In the genomic region with DNA sequence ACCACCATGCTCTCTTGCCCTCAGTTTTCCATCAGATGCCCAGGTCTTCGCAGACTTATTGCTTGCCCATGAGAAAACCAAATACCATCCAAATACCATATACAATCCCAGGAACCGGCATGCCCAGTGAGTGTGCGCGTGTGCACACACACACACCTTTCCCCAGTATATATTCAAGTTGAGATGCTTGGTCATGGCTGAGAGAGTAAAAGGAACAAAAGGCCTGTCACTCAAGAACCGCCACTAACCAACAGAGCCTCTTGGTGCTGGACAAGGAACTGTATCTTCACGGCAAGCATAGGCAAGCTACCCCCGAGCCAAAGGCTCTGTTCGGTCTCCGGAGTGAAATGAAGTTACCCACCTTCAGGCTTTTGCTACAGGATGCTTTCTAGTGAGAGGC, we compare ENCODE assay signal across 9 mouse cellular contexts. TPM values are rescaled to one million over a fixed set of nuclear protein-coding genes. Genes with fewer than 3 reads are reported as not detected.
A peak's percentile ranks its signal among the peaks of the same experiment; 100 is the strongest.
DNase-seq lines count a peak whose midpoint lies in the region; ATAC-seq and TF ChIP-seq lines count a peak whose summit lies in the region.
"Had no signal": no experiment of that assay in that cellular context is flagged by ENCODE, and none has a peak within 500 bp of the region (broad histone marks: within the 10 kb centered on the region; RNA-seq: fewer than 3 reads in every experiment).

No protein-coding gene starts in this region.

- no peak overlapping the region for H3K27ac ChIP-seq in liver, embryonic 11.5 days (ENCODE audit: low read depth, low read length)
- no peak overlapping the region for H3K27ac ChIP-seq in embryonic facial prominence, embryonic 11.5 days (replicated peaks; ENCODE audit: low read depth, low read length)
- H3K27ac ChIP-seq in hindbrain, postnatal 0 days = 0 out of 2 replicates have a peak overlapping the region, but pooled peaks have one; percentile 98
- no peak overlapping the region for H3K27ac ChIP-seq in neural tube, embryonic 12.5 days

- no peak for DNase-seq in liver, embryonic 11.5 days (ENCODE audit: low spot score)
- no peak for DNase-seq in liver
- DNase-seq in embryonic facial prominence, embryonic 11.5 days (ENCODE audit: low spot score) = no peak
- no peak for DNase-seq in hindbrain, postnatal 0 days (ENCODE audit: low spot score)
- no peak for DNase-seq in urinary bladder, adult 18-20 months (ENCODE audit: low spot score in 2 of 2)
- no peak for DNase-seq in cerebellum, postnatal 25 days
- DNase-seq in adrenal gland, postnatal 4 days (ENCODE audit: low spot score in 2 of 2) = no peak

- no peak for ATAC-seq in liver, embryonic 11.5 days (replicated peaks; ENCODE audit: low FRiP score)
- no peak for ATAC-seq in embryonic facial prominence, embryonic 11.5 days (replicated peaks; ENCODE audit: insufficient number of reproducible peaks, low FRiP score, low TSS enrichment, low read depth)
- ATAC-seq in hindbrain, postnatal 0 days = no peak
- ATAC-seq in neural tube, embryonic 12.5 days (ENCODE audit: low FRiP score, low read depth) = no peak

- H3K4me1 ChIP-seq in liver, embryonic 11.5 days (replicated peaks; ENCODE audit: control insufficient read depth, insufficient read depth, low read length) = peaks cover 13% of the 10 kb centered on the region
- H3K4me1 ChIP-seq in embryonic facial prominence, embryonic 11.5 days (ENCODE audit: control insufficient read depth, insufficient read depth, low read length) = peaks cover 2% of the 10 kb centered on the region
- H3K4me1 ChIP-seq in hindbrain, postnatal 0 days (ENCODE audit: insufficient read depth, low read length) = peaks cover 17% of the 10 kb centered on the region
- peaks cover 17% of the 10 kb centered on the region for H3K4me1 ChIP-seq in neural tube, embryonic 12.5 days

- no peaks in the 10 kb centered on the region for H3K27me3 ChIP-seq in liver, embryonic 11.5 days (replicated peaks; ENCODE audit: control insufficient read depth, insufficient read depth, low read length)
- no peaks in the 10 kb centered on the region for H3K27me3 ChIP-seq in embryonic facial prominence, embryonic 11.5 days (ENCODE audit: control insufficient read depth, insufficient read depth, low read length)
- no peaks in the 10 kb centered on the region for H3K27me3 ChIP-seq in hindbrain, postnatal 0 days (ENCODE audit: insufficient read depth, low read length)
- H3K27me3 ChIP-seq in neural tube, embryonic 12.5 days (replicated peaks) = no peaks in the 10 kb centered on the region

- WGBS in liver, embryonic 11.5 days = 81% methylated on average over 9 of the region's 9 CpGs
- WGBS in embryonic facial prominence, embryonic 11.5 days = 76% methylated on average over 9 of the region's 9 CpGs
- WGBS in hindbrain, postnatal 0 days = 65% methylated on average over 9 of the region's 9 CpGs
- WGBS in neural tube, embryonic 12.5 days = 87% methylated on average over 9 of the region's 9 CpGs

- H3K9ac ChIP-seq in liver, embryonic 11.5 days (ENCODE audit: low read depth, low read length) = no peak overlapping the region
- no peak overlapping the region; the same call in 1 of the 2 replicates for H3K9ac ChIP-seq in embryonic facial prominence, embryonic 11.5 days (replicated peaks; ENCODE audit: low read length)
- 0 out of 2 replicates have a peak overlapping the region, but pooled peaks have one; percentile 86 for H3K9ac ChIP-seq in hindbrain, postnatal 0 days (replicated peaks; ENCODE audit: low read length)
- H3K9ac ChIP-seq in neural tube, embryonic 12.5 days = no peak overlapping the region

- peak overlapping the region; percentile 79 for H3K4me2 ChIP-seq in liver, embryonic 11.5 days
- peak overlapping the region; percentile 69 for H3K4me2 ChIP-seq in embryonic facial prominence, embryonic 11.5 days (ENCODE audit: low read depth, low read length)
- H3K4me2 ChIP-seq in hindbrain, postnatal 0 days (ENCODE audit: low read depth, low read length) = peak overlapping the region; percentile 78
- peak overlapping the region; percentile 77 for H3K4me2 ChIP-seq in neural tube, embryonic 12.5 days (replicated peaks)

- peaks cover 3% of the 10 kb centered on the region for H3K36me3 ChIP-seq in liver, embryonic 11.5 days (ENCODE audit: control insufficient read depth, insufficient read depth, low read length)
- H3K36me3 ChIP-seq in embryonic facial prominence, embryonic 11.5 days (replicated peaks; ENCODE audit: control insufficient read depth, insufficient read depth, low read depth, low read length) = no peaks in the 10 kb centered on the region; the same call in 1 of the 2 replicates
- peaks cover 18% of the 10 kb centered on the region for H3K36me3 ChIP-seq in hindbrain, postnatal 0 days (ENCODE audit: insufficient read depth, low read length)
- peaks cover 14% of the 10 kb centered on the region for H3K36me3 ChIP-seq in neural tube, embryonic 12.5 days

- H3K9me3 ChIP-seq in liver, embryonic 11.5 days (ENCODE audit: control insufficient read depth, low read length) = no peaks in the 10 kb centered on the region
- no peaks in the 10 kb centered on the region; the same call in 1 of the 2 replicates for H3K9me3 ChIP-seq in embryonic facial prominence, embryonic 11.5 days (replicated peaks; ENCODE audit: control insufficient read depth, low read length)
- H3K9me3 ChIP-seq in hindbrain, postnatal 0 days (ENCODE audit: low read length) = no peaks in the 10 kb centered on the region
- no peaks in the 10 kb centered on the region for H3K9me3 ChIP-seq in neural tube, embryonic 12.5 days

- TF ChIP-seq CTCF in hindbrain, postnatal 0 days (IDR thresholded peaks at IDR 0.05; ENCODE audit: low read depth) = no peak

- peak overlapping the region; percentile 82; the same call in 1 of the 2 replicates for H3K4me3 ChIP-seq in liver, embryonic 11.5 days (ENCODE audit: low read depth, low read length)
- no peak overlapping the region for H3K4me3 ChIP-seq in embryonic facial prominence, embryonic 11.5 days (ENCODE audit: low read depth, low read length)
- H3K4me3 ChIP-seq in hindbrain, postnatal 0 days (ENCODE audit: low read length) = peak overlapping the region; percentile 75; the same call in 1 of the 2 replicates
- H3K4me3 ChIP-seq in neural tube, embryonic 12.5 days = no peak overlapping the region

RNA-seq across cellular contexts. Expression of a gene that starts 1.9 kb away (rescaled TPM):
- polyA plus RNA-seq in liver, embryonic 11.5 days (2014; fragmentation: Nextera tagmentation; extraction: Ambion mirVana) = 0.95 and 1.7 TPM in 2 replicates
- polyA plus RNA-seq in embryonic facial prominence, embryonic 11.5 days (2014; fragmentation: Nextera tagmentation; extraction: Ambion mirVana) = 2.6 and 2.8 TPM in 2 replicates
- 127 TPM in 2 replicates for total RNA-seq in hindbrain, postnatal 0 days (2014; rRNA removed)
- 4.3 and 5.1 TPM in 2 replicates for polyA plus RNA-seq in hindbrain, postnatal 0 days (2015; fragmentation: Nextera tagmentation; extraction: Ambion mirVana)
- 3.2 and 3.7 TPM in 2 replicates for polyA plus RNA-seq in neural tube, embryonic 12.5 days (2016; fragmentation: Nextera tagmentation; extraction: Ambion mirVana)
- 10 to 100 TPM; 36.0 to 39.1 TPM for total RNA-seq in adrenal gland, postnatal 4 days (2021)

RNA-seq across cellular contexts. Expression of a gene that starts 23.8 kb away (rescaled TPM):
- 12.9 and 13.1 TPM in 2 replicates for polyA plus RNA-seq in liver, embryonic 11.5 days (2014; fragmentation: Nextera tagmentation; extraction: Ambion mirVana)
- polyA plus RNA-seq in embryonic facial prominence, embryonic 11.5 days (2014; fragmentation: Nextera tagmentation; extraction: Ambion mirVana) = 12.9 and 13.1 TPM in 2 replicates
- total RNA-seq in hindbrain, postnatal 0 days (2014; rRNA removed) = 13.3 and 14.2 TPM in 2 replicates
- 11.9 and 12.9 TPM in 2 replicates for polyA plus RNA-seq in hindbrain, postnatal 0 days (2015; fragmentation: Nextera tagmentation; extraction: Ambion mirVana)
- 21.1 and 23.4 TPM in 2 replicates for polyA plus RNA-seq in neural tube, embryonic 12.5 days (2016; fragmentation: Nextera tagmentation; extraction: Ambion mirVana)
- total RNA-seq in adrenal gland, postnatal 4 days (2021) = 10 to 100 TPM; 23.0 to 24.5 TPM

RNA-seq across cellular contexts. Expression of a gene that starts 33.1 kb away (rescaled TPM):
- 0.64 TPM in 1 of 2 replicates, not detected in the other for polyA plus RNA-seq in liver, embryonic 11.5 days (2014; fragmentation: Nextera tagmentation; extraction: Ambion mirVana)
- not detected in 2 replicates for polyA plus RNA-seq in embryonic facial prominence, embryonic 11.5 days (2014; fragmentation: Nextera tagmentation; extraction: Ambion mirVana)
- total RNA-seq in hindbrain, postnatal 0 days (2014; rRNA removed) = not detected in 2 replicates
- polyA plus RNA-seq in hindbrain, postnatal 0 days (2015; fragmentation: Nextera tagmentation; extraction: Ambion mirVana) = not detected in 2 replicates
- 0.56 and 0.70 TPM in 2 replicates for polyA plus RNA-seq in neural tube, embryonic 12.5 days (2016; fragmentation: Nextera tagmentation; extraction: Ambion mirVana)
- total RNA-seq in adrenal gland, postnatal 4 days (2021) = under 1 TPM in 1 of 2 experiments, not detected in 1; 0.87 TPM
- total RNA-seq: common myeloid progenitor, adult 5-6 weeks had no signal

RNA-seq across cellular contexts. Expression of a gene that starts 39.4 kb away (rescaled TPM):
- 558 and 561 TPM in 2 replicates for polyA plus RNA-seq in liver, embryonic 11.5 days (2014; fragmentation: Nextera tagmentation; extraction: Ambion mirVana)
- 476 and 532 TPM in 2 replicates for polyA plus RNA-seq in embryonic facial prominence, embryonic 11.5 days (2014; fragmentation: Nextera tagmentation; extraction: Ambion mirVana)
- 453 and 498 TPM in 2 replicates for total RNA-seq in hindbrain, postnatal 0 days (2014; rRNA removed)
- 499 and 523 TPM in 2 replicates for polyA plus RNA-seq in hindbrain, postnatal 0 days (2015; fragmentation: Nextera tagmentation; extraction: Ambion mirVana)
- polyA plus RNA-seq in neural tube, embryonic 12.5 days (2016; fragmentation: Nextera tagmentation; extraction: Ambion mirVana) = 453 and 497 TPM in 2 replicates
- total RNA-seq in adrenal gland, postnatal 4 days (2021) = 100 to 1,000 TPM; 193 to 221 TPM

RNA-seq across cellular contexts. Expression of a gene that starts 39.6 kb away (rescaled TPM):
- polyA plus RNA-seq in liver, embryonic 11.5 days (2014; fragmentation: Nextera tagmentation; extraction: Ambion mirVana) = 756 and 842 TPM in 2 replicates
- polyA plus RNA-seq in embryonic facial prominence, embryonic 11.5 days (2014; fragmentation: Nextera tagmentation; extraction: Ambion mirVana) = 524 and 537 TPM in 2 replicates
- 124 and 141 TPM in 2 replicates for total RNA-seq in hindbrain, postnatal 0 days (2014; rRNA removed)
- polyA plus RNA-seq in hindbrain, postnatal 0 days (2015; fragmentation: Nextera tagmentation; extraction: Ambion mirVana) = 351 and 362 TPM in 2 replicates
- 369 and 383 TPM in 2 replicates for polyA plus RNA-seq in neural tube, embryonic 12.5 days (2016; fragmentation: Nextera tagmentation; extraction: Ambion mirVana)
- total RNA-seq in adrenal gland, postnatal 4 days (2021) = 1,000 to 10,000 TPM; 1,280 to 1,304 TPM

Comparison
In these comparisons a context has a peak if more than half of its experiments do, and no peak if none do; other contexts are left out.
1. H3K4me3 ChIP-seq: peak in liver, embryonic 11.5 days (single experiment) and hindbrain, postnatal 0 days (single experiment); none in embryonic facial prominence, embryonic 11.5 days (single experiment) and neural tube, embryonic 12.5 days (single experiment).
2. Peak in every context shown above with its lines, with median percentiles within 50 percentile points of each other: H3K4me2 ChIP-seq.